Mouse (Mus musculus) ovary, postnatal 14 days (tissue): ENCODE results near the gene Eln.

Experiments used
- DNase-seq: peaks from one replicate; pipeline ENCODE4 v3.0.0; 2022; ENCODE audit warnings: low spot score

The Eln gene

DNA sequence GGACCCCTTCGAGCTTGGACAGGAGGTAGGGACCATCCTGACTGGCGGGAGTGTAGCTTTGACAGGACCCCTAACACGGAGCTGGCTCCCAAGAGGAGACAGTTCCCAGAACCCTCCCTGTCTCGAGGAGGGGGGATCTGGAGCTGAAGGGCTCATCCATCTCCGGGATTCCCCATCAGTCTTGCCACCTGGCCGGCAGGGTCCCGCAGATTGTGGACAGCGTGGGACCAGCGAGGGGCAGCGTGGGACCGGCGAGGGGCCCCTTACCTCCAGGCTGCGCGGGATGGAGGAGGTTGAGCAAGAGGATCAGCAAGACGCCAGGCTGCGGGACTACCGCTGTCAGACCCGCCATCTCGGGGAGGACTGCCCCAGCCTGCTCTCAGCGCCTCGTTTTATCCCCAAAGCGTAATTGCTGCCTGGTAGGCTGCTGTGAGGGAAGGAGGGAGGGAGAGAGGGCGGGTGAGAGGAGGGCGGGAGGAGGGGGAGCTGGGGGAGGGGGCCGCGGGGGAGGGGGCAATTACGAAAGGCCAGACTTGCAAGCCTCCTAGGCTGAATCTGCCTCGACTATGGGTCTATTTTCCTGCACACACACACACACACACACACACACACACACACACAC, at the start of gene Eln:
Gene Eln, minus strand, starts transcription at position 434 of the 622 bp plus-strand sequence.
- DNase-seq = no peak

DNA sequence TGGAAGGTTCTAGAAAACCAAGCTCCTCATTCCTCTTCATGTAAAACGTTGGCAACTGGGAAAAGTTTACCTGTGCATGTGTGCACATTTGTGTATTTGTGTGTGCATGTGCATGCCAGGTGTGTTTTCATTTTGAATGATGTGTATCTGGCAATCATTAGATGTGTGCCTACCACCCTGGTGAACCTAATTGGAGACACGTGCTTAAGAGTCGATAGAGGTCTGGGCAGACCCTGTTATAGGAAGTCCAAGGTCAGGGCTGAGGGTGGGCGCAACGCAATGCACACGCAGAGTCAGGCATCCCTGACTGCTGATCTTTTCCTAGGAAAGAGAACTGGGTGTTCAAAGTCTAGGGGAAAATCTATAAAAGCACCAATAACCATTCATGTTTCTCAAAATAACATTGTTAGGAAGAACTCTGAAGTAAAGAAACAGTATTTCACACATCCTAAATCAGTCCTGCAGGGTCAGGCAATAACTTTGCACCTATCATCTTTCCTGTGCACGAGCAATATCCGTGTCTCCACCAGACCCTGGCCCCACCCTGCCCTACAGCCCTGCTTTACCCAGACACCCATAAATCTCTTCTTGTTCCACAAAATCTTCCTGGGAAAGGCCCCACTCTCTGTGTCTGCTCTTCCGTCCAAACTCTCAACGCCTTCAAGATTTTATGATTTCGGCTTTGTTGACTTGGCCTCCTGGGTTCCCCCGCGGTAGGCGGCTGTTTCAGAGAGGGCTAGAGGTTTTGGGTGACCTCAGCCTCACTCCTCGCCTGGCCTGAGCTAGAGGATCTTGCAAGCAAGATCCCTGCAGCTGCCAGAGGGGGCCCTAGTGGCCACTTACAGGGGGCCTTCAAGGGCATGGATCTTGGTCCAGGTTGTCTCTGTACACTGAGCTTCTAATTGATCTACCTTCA, 43.2 kb upstream of the Eln start:
- DNase-seq = no peak

DNA sequence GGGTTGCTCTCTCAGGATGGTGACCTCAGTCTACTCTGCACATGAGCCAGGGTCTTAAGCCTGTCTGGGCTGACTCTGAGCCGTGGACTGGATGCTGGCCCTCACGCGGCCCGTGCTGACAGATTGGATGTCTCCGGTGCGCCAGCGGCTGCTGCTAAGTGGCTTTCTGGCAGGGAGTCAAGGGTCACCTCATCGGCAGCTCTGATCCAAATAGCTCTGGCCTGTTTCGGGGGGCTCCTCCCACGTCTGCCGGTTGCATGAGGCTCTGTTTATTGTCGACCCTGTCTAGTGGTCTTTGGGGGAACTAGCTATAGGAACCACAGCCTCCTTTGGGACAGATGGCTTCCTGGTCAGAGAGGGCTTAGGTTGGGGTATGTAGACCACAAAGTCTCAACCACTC, 41.1 kb upstream of the Eln start:
- DNase-seq = no peak

DNA sequence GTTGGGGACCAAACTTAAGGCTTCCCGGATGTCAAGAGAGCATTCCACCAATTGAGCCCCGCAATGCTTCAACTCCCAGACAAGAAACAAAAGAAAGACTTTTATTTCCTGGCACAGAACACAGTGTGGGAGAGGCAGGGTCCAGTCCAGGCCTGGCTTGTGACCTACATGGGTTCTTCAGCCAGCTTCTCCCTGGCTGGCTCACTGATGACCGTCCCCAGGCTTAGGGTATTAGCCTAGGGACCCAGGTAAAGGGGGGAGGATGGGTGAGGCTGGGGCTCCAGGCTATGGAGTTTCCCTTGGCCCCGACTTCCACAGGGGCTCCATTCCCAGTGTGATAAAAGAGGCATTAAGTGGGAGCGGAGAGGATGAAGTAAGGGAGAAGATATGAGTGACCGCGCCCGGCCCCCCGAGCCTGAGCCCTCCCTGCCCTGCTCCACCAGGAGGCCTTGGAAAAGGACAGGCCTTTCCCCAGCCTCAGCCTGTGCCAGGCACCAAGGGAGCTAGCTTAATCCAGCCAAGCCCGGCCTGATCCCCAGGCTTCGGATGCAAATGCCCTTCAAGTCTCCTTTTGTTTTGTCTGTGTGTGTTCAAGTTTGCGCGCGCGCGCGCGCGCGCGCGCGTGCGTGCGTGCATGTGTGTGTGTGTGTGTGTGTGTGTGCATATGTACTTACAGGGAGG, 38.7 kb upstream of the Eln start:
- DNase-seq = peak; percentile 26

GRCm38 (mm10) chr5:134783794-134784193, 36.7 kb upstream of the Eln start:
- DNase-seq = no peak

GRCm38 (mm10) chr5:134780963-134781362, 33.8 kb upstream of the Eln start:
- no peak for DNase-seq

GRCm38 (mm10) chr5:134780146-134780545, 33.0 kb upstream of the Eln start:
- no peak for DNase-seq

- no peak for DNase-seq
Observed at GRCm38 (mm10) chr5:134776551-134776950, 29.4 kb upstream of the Eln start.

- peak; percentile 49 for DNase-seq
Observed at GRCm38 (mm10) chr5:134772522-134772921, 25.4 kb upstream of the Eln start.

GRCm38 (mm10) chr5:134771750-134772149, 24.6 kb upstream of the Eln start:
- DNase-seq = no peak

DNA sequence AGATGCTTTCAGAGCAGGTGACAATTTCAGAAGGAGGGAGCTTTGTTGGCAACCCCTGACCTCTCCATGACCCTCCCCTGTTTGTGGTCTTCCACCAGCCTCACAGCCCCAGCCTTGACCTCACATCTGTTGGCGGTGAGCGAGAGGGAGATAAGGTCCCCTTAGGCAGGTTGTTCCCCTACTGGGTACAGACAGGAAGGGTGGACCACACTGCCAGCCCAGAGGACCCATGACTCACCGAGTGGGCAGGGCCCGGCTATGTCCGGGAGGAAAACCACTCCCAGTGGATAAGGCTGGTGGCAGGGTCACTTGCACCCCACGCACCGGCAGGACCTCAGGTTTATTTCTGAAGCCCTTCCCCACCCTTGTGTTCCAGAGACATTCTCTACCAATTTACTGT, 22.1 kb upstream of the Eln start:
- DNase-seq = no peak

DNA sequence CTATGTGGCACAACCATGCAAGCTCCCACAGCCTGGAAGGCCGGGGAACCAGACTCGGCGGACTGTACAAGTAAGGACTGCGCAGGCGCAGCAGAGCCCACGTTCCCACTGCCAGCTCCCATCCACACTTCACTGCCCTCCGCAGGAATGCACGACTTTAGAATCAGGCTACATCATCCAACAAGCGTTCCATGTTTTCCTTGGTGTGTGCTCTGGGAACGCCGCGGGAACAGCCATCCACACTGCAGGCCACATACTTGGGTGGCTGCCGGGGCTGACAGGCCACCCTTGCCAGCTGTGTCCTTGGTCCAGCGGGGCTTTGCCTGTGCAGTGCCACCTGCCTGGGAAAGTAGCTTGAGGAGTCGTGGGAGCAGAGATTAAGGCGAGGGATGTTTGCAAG, 18.3 kb upstream of the Eln start:
- no peak for DNase-seq

DNA sequence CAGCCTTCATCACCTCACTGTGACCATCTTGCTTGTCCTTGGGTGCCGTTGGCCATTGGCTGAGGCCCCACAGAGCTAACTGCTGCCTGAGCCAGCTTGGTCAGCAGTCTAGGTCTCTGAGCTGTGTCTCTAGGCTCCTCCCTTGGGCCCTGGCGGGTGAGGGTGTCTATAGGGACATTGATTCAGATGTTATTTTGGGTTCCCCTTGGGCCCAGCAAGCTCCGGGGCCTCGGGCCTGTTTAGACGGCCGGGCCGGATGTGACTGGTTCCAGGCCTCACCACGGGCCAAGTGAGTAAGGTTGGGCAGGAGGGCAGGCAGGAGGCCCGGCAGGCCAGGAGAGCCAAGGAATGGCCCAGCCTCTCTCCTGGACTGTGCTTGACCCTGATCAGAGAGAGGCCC, 16.2 kb upstream of the Eln start:
- no peak for DNase-seq

GRCm38 (mm10) chr5:134761409-134762124, 14.4 kb upstream of the Eln start:
- no peak for DNase-seq

DNA sequence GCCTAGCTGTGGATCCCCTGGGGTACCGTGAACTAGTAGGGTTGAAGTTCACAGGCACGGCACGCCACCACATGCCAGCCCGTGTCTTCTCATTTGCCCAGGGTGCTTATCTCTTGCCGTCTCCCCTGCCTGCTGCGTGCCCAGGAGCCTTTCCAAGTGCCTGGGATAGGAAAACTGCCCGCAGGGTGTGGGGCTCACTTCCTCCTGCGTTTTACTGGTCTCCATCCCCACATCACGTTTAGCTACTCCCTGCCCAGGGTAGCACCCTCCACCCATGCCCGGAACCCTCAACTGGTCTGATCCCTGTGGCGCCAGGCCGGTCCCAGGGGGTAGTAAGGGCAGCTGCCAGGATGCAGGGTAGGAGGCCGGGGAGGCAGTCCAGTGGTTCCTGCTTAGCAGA, 8.9 kb upstream of the Eln start:
- no peak for DNase-seq

DNA sequence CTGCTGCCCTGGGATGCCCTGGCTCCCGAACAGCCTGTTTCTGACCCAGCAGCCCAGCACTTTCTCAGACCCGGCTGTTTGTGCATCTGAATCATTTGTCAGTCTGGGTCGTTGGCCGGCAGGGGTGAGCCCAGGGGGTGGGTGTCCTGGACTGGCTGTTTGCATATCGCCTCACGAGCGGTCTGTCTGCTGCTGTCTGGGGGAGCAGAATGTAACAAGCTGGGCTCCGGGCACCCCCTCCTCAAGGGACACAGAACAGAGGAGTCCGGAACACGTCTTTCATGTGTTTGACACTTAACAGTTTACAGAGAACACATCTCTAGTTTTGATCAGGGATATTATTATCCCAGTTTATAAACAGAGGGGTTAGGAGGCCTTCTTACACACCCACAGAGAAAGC, 7.0 kb upstream of the Eln start:
- no peak for DNase-seq

- no peak for DNase-seq
Observed at GRCm38 (mm10) chr5:134750469-134750868, 3.3 kb upstream of the Eln start.

- DNase-seq = peak; percentile 72
Observed at GRCm38 (mm10) chr5:134747947-134748618, 960 bp upstream of the Eln start.

- DNase-seq = peak; percentile 80
Observed at GRCm38 (mm10) chr5:134747512-134747893, 380 bp upstream of the Eln start.

GRCm38 (mm10) chr5:134746201-134746600, 922 bp downstream of the Eln start:
- DNase-seq = no peak

DNA sequence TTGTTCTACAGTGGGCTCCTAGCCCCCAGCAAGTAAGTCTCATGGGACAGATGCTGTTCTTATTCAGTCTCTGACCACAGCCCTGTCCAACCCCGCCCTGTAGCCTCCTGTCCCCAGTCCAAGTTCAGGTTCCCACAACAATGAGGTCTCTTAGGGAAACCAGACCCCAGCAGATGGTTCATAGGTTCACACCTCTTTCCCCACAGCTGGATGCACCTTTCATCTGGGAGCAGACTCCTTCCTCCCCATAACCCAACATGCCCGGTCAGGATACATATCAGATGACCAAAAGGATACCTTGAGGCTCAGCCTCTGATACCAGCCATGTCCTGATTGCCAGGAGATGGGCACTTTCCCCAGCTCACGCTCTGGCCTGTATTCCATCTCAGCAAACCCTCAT, 1.3 kb downstream of the Eln start:
- no peak for DNase-seq

- no peak for DNase-seq
Observed at GRCm38 (mm10) chr5:134745000-134745399, 2.1 kb downstream of the Eln start.
